Mouse (Mus musculus): ENCODE results near the gene Map6. TPM values are rescaled to one million over a fixed set of nuclear protein-coding genes. Genes with fewer than 3 reads are reported as not detected.

Map6 gene
- total and polyA plus RNA-seq, 2 experiments from 2014 or later: 111 to 292 TPM

DNA sequence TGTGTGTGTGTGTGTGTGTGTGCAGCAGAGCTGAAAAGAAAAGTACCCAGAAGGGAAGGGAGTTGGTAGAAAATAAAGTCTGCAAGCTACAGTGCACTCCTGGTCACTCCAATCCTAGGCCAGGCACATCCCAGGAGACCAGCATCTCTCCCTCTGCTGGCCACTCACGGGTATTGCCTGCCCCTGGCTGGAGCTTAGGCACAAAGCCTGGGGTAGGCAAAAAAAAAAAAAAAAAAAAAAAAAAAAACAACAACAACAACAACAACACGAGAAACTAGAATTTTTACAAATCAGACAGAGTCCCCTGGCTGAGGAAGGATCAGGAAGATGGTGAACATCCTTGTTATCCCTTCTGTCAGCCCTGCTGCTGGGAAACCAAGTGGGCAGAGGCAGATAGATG lies 37.8 kb upstream of the Map6 start:
- Histone ChIP-seq H3K36me3 (ENCODE audit: insufficient read depth, low read length) (no peaks in the 10 kb centered on the region), H3K27ac (no peak overlapping the region), H3K9ac (replicated peaks; ENCODE audit: low read length) (no peak overlapping the region), H3K4me1 (ENCODE audit: insufficient read depth, low read length) (no peaks in the 10 kb centered on the region), H3K4me3 (ENCODE audit: low read length) (no peak overlapping the region), H3K27me3 (ENCODE audit: insufficient read depth, low read length) (no peaks in the 10 kb centered on the region), H3K9me3 (ENCODE audit: low read length) (no peaks in the 10 kb centered on the region), H3K4me2 (ENCODE audit: low read depth, low read length) (no peak overlapping the region)
- 0% methylated on average over 2 of the region's 2 CpGs for WGBS
- peak; percentile 72 for TF ChIP-seq CTCF (IDR thresholded peaks at IDR 0.05; ENCODE audit: low read depth)
- DNase-seq (ENCODE audit: low spot score) (peak; percentile 65), ATAC-seq (no peak)

GRCm38 (mm10) chr7:99230061-99230747 lies 37.0 kb upstream of the Map6 start:
- Histone ChIP-seq H3K27me3 (ENCODE audit: insufficient read depth, low read length) (no peaks in the 10 kb centered on the region), H3K4me2 (ENCODE audit: low read depth, low read length) (no peak overlapping the region), H3K27ac (no peak overlapping the region), H3K4me1 (ENCODE audit: insufficient read depth, low read length) (no peaks in the 10 kb centered on the region), H3K36me3 (ENCODE audit: insufficient read depth, low read length) (no peaks in the 10 kb centered on the region), H3K9me3 (ENCODE audit: low read length) (no peaks in the 10 kb centered on the region), H3K4me3 (ENCODE audit: low read length) (no peak overlapping the region), H3K9ac (replicated peaks; ENCODE audit: low read length) (no peak overlapping the region)
- TF ChIP-seq CTCF (IDR thresholded peaks at IDR 0.05; ENCODE audit: low read depth): no peak
- WGBS: 74% methylated on average over 7 of the region's 7 CpGs
- ATAC-seq: no peak
- DNase-seq (ENCODE audit: low spot score): no peak

- 67% methylated on average over 6 of the region's 6 CpGs for WGBS
- DNase-seq (ENCODE audit: low spot score) (no peak), ATAC-seq (no peak)
- Histone ChIP-seq H3K36me3 (ENCODE audit: insufficient read depth, low read length) (no peaks in the 10 kb centered on the region), H3K9ac (replicated peaks; ENCODE audit: low read length) (no peak overlapping the region), H3K4me2 (ENCODE audit: low read depth, low read length) (no peak overlapping the region), H3K9me3 (ENCODE audit: low read length) (no peaks in the 10 kb centered on the region), H3K27me3 (ENCODE audit: insufficient read depth, low read length) (no peaks in the 10 kb centered on the region), H3K27ac (no peak overlapping the region), H3K4me1 (ENCODE audit: insufficient read depth, low read length) (no peaks in the 10 kb centered on the region), H3K4me3 (ENCODE audit: low read length) (no peak overlapping the region)
- TF ChIP-seq CTCF (IDR thresholded peaks at IDR 0.05; ENCODE audit: low read depth): peak; percentile 23; the same call in 1 of the 2 replicates
Measured at GRCm38 (mm10) chr7:99232571-99232970, 34.7 kb upstream of the Map6 start.

GRCm38 (mm10) chr7:99234916-99235315 lies 32.3 kb upstream of the Map6 start:
- 32% methylated on average over 2 of the region's 2 CpGs for WGBS
- no peaks in the 10 kb centered on the region for H3K9me3 ChIP-seq (ENCODE audit: low read length)
- DNase-seq (ENCODE audit: low spot score): no peak
- no peaks in the 10 kb centered on the region for H3K4me1 ChIP-seq (ENCODE audit: insufficient read depth, low read length)
- H3K36me3 ChIP-seq (ENCODE audit: insufficient read depth, low read length): no peaks in the 10 kb centered on the region
- no peak for ATAC-seq
- no peaks in the 10 kb centered on the region for H3K27me3 ChIP-seq (ENCODE audit: insufficient read depth, low read length)
- H3K4me3 ChIP-seq (ENCODE audit: low read length): no peak overlapping the region
- H3K4me2 ChIP-seq (ENCODE audit: low read depth, low read length): no peak overlapping the region
- no peak for TF ChIP-seq CTCF (IDR thresholded peaks at IDR 0.05; ENCODE audit: low read depth)
- no peak overlapping the region for H3K27ac ChIP-seq
- no peak overlapping the region for H3K9ac ChIP-seq (replicated peaks; ENCODE audit: low read length)

DNA sequence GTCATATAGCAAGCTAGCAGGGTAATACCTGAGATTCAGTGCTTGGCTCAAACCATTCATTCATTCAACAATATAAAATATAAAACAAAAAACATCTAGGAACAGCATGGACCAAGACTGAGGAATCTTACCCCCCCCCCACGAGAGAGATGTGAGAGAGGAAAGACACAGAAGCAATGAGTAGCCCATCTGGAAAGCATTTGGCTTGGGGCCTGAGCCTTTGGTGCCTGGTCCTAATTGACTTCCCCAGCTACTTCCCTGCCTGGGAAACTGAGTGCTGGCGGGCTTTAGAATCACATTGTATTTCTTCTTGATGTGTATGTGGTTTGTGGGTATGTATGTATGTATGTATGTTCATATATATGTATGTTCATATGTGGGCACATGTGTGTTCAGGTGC lies 31.6 kb upstream of the Map6 start:
- H3K36me3 ChIP-seq (ENCODE audit: insufficient read depth, low read length): no peaks in the 10 kb centered on the region
- 62% methylated on average over 2 of the region's 2 CpGs for WGBS
- H3K9me3 ChIP-seq (ENCODE audit: low read length): no peaks in the 10 kb centered on the region
- no peak overlapping the region for H3K4me3 ChIP-seq (ENCODE audit: low read length)
- H3K4me2 ChIP-seq (ENCODE audit: low read depth, low read length): no peak overlapping the region
- H3K4me1 ChIP-seq (ENCODE audit: insufficient read depth, low read length): no peaks in the 10 kb centered on the region
- no peaks in the 10 kb centered on the region for H3K27me3 ChIP-seq (ENCODE audit: insufficient read depth, low read length)
- H3K27ac ChIP-seq: no peak overlapping the region
- no peak overlapping the region for H3K9ac ChIP-seq (replicated peaks; ENCODE audit: low read length)
- ATAC-seq (no peak), DNase-seq (ENCODE audit: low spot score) (no peak)
- no peak for TF ChIP-seq CTCF (IDR thresholded peaks at IDR 0.05; ENCODE audit: low read depth)

GRCm38 (mm10) chr7:99236888-99237660 lies 30.2 kb upstream of the Map6 start:
- Histone ChIP-seq H3K27ac (no peak overlapping the region), H3K36me3 (ENCODE audit: insufficient read depth, low read length) (no peaks in the 10 kb centered on the region), H3K9ac (replicated peaks; ENCODE audit: low read length) (no peak overlapping the region), H3K27me3 (ENCODE audit: insufficient read depth, low read length) (no peaks in the 10 kb centered on the region), H3K4me1 (ENCODE audit: insufficient read depth, low read length) (no peaks in the 10 kb centered on the region), H3K4me3 (ENCODE audit: low read length) (no peak overlapping the region), H3K4me2 (ENCODE audit: low read depth, low read length) (no peak overlapping the region), H3K9me3 (ENCODE audit: low read length) (no peaks in the 10 kb centered on the region)
- DNase-seq (ENCODE audit: low spot score) (no peak), ATAC-seq (no peak)
- TF ChIP-seq CTCF (IDR thresholded peaks at IDR 0.05; ENCODE audit: low read depth): no peak
- WGBS: 38% methylated on average over 8 of the region's 8 CpGs

GRCm38 (mm10) chr7:99238417-99238816 lies 28.8 kb upstream of the Map6 start, which contains the start of gene Mogat2:
Mogat2 (minus strand) TSS chr7:99238619.
- H3K4me1 ChIP-seq (ENCODE audit: insufficient read depth, low read length): no peaks in the 10 kb centered on the region
- no peak for ATAC-seq
- no peak for TF ChIP-seq CTCF (IDR thresholded peaks at IDR 0.05; ENCODE audit: low read depth)
- no peak within 1 kb of the TSS; the same call in 1 of the 2 replicates for H3K4me2 ChIP-seq (ENCODE audit: low read depth, low read length)
- no peak within 1 kb of the TSS for H3K4me3 ChIP-seq (ENCODE audit: low read length)
- no peak for DNase-seq (ENCODE audit: low spot score)
- H3K9ac ChIP-seq (replicated peaks; ENCODE audit: low read length): no peak within 1 kb of the TSS
- no peaks in the 10 kb centered on the region for H3K9me3 ChIP-seq (ENCODE audit: low read length)
- no peaks in the 10 kb centered on the region for H3K36me3 ChIP-seq (ENCODE audit: insufficient read depth, low read length)
- no peak within 1 kb of the TSS for H3K27ac ChIP-seq
- WGBS: 21% methylated on average over 13 of the region's 13 CpGs
- H3K27me3 ChIP-seq (ENCODE audit: insufficient read depth, low read length): no peaks in the 10 kb centered on the region

Measured in hindbrain, postnatal 0 days (tissue).